Mouse (Mus musculus) cerebellum, postnatal 14 days (tissue): ENCODE measurements at regions not wholly inside any gene's neighbourhood (a gene's known extent, or its start where the extent isn't known, plus 50 kb on each side); places are given as distances from the start of the nearest gene placed in this dataset.

Experiments
- DNase-seq, 2 experiments: peaks; one replicate each; pipeline ENCODE4 v3.0.0; 2021; ENCODE audit warnings: mixed read lengths in 2 of 2

DNA sequence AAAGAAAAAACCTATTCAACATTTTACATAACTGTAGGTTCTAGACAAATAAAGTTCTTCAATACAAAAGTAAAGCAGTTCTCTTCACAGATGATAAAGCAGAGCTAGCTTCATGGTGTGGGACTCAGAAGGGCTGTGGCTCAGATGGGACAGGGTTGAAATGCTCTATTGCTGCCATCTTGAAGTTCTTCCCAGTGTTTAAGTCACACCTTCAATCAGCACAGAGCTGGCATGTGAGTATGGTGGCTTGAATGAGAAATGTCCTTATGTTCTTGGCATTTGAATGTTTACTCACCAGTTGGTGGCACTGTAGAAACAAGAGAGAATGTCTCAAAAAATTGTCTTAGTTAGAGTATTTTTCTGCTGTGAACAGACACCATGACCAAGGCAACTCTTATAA lies 330.9 kb upstream of the 1700056E22Rik start:
- DNase-seq, result no peak

GRCm38 (mm10) chr1:184358226-184358568 lies 324.1 kb upstream of the 1700056E22Rik start:
- no peak for DNase-seq

DNA sequence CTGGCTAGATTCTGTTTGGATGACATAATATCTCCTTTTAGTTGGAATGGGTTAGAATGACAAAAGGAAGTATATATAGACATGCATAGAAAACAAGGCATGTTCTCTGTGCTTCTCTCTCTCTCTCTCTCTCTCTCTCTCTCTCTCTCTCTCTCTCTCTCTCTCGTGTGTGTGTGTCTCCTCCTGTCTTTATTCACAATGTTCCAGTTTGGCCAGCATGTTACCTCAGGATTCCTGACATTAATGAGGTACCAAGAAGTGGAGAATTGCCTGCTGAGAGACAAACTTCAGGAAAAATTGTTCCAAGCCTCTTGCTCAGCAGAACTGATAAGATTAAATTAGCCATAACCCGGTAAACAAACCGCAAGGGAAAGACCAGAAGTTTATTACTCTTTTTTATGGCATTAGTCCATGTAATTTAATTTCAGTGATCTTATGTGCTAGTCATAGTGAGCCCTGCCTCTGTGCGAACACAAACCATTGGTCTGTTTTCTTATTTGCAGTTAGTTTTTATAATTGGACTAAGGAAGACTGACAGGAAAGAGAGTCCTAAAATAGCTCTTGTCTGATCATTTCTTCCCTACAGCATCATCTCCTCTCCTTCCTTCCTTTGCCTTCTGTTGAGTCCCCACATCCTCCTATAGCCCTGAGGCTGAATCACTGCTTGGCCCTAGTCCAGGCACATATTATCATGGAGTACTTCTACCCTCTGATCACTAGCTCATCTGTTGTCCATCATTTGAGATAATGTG lies 323.5 kb upstream of the 1700056E22Rik start:
- no peak for DNase-seq

- no peak for DNase-seq
Observed at GRCm38 (mm10) chr1:184353832-184354449, 319.8 kb upstream of the 1700056E22Rik start.

DNA sequence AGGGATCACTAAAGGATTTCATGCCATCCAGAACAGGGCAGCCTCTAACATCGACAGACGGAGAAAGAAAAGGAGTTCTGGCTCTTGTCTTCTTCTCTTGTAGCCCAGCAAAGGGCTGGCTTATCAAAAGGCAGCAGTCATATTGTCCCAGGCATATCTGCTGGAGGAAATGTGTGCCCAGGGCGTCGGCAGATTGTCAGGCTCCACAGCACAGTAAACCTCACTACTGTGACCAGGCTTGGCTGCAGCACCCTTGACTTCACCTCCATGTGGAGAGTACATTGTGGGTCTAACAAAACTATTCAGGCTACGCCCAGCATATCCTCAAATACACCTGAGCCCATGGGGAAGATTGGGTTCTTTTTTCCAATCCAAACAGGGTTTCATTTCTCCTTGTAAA lies 317.7 kb upstream of the 1700056E22Rik start:
- DNase-seq, result no peak

DNA sequence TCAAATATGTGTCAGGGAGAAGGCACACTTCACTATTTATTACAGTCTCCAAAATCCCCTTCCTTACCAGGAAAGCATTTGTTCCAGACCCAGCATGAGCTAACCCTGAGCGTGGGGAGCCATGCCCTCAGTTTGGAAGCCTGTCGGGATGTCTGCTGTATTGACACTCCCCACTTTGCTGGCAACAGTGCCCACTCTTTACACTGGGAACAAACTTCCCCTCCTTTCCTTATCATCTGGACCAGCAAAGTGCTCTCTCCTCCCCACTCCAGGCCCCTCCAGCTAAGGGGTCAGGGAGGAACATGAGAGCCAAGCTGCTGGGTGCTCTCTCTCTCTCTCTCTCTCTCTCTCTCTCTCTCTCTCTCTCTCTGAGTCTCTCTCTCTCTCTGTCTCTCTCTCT lies 310.7 kb upstream of the 1700056E22Rik start:
- DNase-seq, result no peak

DNA sequence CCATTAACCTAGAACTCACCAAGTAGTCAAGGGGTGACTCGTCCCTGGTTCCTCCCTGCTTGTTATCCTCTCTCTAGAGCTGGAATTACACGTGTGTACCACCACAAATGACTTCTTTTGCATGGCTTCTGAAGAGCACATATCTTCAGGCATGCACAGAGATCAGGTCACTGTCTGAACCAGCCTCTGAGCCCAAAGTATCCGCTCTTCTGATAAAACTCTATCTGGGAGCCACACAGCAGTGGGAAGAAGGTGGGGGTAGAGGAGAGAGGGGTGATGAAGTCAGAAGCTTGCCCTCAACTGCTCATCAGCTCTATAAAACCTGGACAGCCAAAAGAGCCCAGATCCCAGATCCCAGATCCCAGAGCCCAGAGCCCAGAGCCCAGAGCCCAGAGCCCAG lies 301.9 kb upstream of the 1700056E22Rik start:
- no peak for DNase-seq

DNA sequence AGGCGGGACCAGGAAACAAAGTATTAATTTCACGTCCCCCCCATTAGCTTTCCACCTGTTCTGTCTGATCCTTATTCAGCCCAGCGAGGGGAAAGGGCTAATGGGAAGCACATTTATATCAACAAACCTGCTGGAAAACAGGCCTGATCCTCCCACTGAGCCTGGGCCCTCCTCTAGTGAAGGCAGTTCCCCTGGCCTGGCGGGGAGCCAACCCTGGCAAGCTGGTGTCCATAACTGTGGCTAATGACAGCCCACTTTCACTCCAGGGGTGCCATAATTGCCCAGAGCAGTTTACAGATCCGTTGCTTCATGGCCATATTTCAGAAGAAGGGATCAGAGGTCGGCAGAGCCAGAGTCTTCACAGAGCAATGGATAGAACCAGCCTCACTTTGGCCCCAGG lies 301.2 kb upstream of the 1700056E22Rik start:
- peak; percentile 90 for DNase-seq

GRCm38 (mm10) chr1:184334818-184335217 lies 300.7 kb upstream of the 1700056E22Rik start:
- DNase-seq, result no peak

GRCm38 (mm10) chr1:184333086-184333485 lies 299.0 kb upstream of the 1700056E22Rik start:
- no peak for DNase-seq

GRCm38 (mm10) chr1:184330516-184331350 lies 296.6 kb upstream of the 1700056E22Rik start:
- peak; percentile 32 to 37 for DNase-seq

DNA sequence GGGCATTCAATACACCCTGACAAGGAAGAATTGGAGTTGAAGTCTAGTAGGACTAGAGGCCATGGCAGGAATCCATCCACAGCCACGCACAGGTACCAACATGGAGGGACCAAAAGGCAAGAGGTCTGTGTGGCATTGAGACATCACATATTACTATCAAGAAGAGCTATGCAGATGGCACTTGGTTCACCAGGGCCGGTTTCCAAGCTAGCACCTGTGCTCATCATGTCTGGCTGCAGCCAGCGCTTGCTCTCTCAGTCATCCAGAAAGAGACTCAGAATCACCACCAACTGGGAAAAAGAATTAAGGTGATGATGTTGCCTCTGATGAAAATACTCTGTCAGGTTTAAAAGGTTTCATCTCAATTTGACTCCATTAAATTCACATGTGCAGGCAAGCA lies 292.1 kb upstream of the 1700056E22Rik start:
- DNase-seq, result peak; percentile 85 to 87

DNA sequence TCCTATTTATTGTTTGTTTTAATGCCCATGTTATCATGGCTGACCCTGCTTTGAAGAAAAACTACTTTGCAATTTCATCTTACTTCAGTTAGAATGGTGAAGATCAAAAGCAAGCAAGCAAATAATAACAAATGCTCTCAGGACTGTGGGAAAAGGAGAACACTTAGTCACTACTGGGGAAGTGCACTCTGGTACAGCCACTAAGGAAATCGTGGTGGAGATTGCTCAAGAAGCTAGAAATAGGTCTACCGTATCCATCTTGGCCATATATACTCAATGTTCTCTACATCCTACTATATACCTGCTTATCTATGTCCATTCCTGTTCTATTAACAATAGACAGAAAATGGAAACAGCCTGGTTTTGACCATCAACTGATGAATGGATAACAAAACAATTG lies 290.1 kb upstream of the 1700056E22Rik start:
- DNase-seq, result no peak

DNA sequence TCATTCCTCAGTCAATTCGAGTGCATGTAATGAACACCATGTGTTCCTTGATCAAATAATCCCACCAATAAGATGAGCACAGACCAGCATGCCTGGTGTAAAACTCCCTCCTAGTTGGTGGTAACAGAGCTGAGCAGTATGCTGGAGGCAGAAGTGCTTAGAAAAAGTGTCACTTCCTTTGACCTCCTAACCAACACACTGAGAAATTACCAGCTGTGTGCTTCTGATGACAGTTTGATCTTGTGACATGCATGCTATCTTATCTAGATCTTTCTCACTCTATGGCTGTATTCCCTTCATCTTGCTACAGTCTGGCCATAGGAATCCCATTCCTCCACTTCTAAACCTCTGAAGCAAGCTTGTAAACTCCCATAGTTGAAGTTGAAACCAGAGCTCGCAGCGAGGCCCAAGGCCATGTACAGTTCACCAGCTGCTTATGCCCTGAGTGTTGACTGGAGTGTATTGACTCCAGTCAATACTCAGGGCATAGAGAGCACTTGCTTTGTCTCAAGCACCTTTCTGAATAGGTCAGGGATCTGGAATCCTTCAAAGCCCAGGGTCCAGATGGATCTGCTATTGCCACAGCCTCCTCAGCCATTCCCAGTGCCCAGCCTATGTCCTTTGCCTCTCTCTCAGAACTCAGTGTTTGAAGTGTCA lies 286.5 kb upstream of the 1700056E22Rik start:
- DNase-seq, result no peak

DNA sequence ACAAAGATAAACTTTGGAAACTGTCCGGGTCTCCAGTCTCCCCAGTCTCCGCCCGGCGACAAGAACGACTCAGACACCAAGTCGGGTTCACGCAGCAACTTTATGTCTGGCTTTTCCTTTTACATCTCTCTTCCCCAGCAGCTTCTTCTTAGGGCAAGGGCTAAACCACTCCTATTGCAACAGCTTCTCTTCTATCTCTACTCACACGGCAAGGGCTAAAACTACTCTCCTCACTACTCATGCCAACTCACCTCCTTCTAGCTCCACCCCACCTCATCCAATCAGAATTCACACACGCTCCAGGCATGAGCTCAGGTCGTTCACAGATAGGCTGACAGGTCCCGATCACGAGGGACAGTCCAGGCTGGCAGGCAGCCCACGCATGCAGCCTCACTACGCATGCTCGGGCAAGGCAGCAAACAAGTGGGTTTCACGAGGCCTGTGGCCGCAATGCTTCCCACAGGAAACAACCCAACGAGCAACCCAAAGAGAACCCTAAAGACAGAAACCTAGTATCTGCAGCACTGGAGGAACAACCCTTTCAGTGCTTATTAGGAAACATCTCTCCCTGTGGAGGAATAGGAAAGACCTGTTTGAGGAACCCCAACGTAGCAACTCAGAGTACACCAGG lies 276.2 kb upstream of the 1700056E22Rik start:
- no peak for DNase-seq

GRCm38 (mm10) chr1:184304813-184305212 lies 270.7 kb upstream of the 1700056E22Rik start:
- no peak for DNase-seq

DNA sequence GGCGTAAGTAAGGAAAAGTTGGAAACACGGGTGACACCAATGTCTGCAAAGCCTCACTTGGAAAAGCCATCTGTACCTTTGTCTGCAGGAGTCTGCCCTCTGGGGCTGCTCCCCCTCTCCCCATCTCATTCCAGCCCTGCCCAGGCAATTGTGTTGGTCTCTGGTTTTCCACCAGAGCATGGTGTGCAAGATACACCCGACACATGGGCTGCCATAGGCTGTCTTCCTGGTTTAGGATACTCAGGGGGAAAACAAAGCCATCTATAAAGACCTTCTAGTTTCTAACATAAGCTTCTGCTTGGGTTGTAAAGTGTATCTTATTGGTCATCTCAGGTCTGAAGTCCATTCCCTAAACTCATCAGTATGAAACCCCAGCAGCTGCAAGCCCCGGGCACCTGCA lies 270.1 kb upstream of the 1700056E22Rik start:
- no peak for DNase-seq

- no peak for DNase-seq
Observed at GRCm38 (mm10) chr1:184298701-184299100, 264.6 kb upstream of the 1700056E22Rik start.

DNA sequence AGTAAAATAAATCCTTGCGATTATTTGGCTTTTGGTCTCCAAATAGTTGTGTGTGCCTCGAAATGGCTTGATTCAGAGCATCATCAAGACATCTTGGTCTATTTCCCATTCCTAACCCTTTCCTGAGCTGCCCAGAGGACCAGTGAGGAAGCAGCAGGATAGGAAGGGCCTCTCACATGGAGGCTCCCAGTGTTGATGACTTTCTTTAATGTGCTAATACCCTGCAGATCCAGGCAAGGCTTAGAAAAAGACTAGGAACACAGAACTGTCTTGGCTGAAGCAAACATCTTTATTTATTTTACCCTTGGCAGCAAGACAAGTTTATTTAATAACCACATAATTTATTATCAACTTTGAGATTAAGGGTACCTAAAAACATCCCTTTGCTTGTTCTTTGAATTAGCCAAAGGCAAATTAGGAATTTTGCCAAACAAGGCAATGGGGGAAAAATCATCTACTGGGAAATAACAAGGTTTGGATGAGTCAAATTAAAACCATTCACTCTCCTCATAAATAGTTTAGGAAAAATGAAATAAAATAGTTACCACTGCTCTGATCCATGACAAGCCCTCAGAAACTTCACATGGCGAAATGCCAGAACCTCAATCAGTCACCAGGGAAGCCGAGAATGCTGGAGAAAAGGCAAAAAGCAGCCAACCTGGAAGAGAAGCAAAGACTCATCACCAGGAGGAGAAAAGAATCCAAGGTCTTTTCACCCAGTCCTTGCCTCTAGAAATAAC lies 263.1 kb upstream of the 1700056E22Rik start:
- peak in 1 of 2 experiments; percentile 5 for DNase-seq

DNA sequence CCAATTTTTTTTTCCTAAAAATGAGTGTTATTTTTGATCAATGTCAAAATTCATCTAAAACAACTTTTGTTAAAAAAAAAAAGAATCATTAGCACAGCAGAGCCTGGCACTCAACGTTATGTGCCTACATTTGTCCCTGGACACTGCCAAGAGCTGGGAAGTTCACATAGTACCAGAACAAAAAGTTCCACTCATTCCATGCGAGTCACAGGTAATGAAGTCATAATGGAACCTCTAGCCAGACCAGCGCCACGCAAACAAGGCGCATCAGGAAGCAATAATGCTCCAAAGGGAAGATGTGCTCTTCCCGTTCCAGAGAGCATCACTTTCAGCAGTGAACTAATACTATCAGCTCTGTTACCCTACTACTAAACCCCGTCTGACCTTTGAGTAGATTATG lies 257.0 kb upstream of the 1700056E22Rik start:
- DNase-seq, result no peak

GRCm38 (mm10) chr1:184289733-184290416 lies 255.8 kb upstream of the 1700056E22Rik start:
- DNase-seq, result peak; percentile 5 to 15
